11 mouse cellular contexts compared by ENCODE assay signal in the genomic region with DNA sequence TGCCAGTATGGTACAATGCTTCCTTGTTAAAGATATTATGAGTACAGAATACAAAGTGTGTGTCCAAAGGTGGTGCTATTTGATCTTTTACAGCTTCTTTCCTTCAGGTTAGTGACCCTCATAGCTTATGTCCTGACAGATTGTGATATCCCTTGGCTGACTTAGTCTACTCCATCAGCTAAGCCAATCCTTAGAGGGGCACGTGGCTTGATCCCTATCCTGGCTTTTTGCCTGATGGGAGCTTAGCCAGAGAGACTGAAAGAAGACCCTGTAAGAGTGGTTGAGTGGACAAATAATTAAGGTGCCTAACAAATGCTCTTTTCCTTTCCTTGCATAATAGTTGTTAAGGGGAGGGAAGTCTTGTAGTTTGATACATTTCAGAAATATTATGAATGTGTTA.
DNase-seq lines count a peak whose midpoint lies in the region; ATAC-seq and TF ChIP-seq lines count a peak whose summit lies in the region.
"Had no signal": no experiment of that assay in that cellular context is flagged by ENCODE, and none has a peak within 500 bp of the region (broad histone marks: within the 10 kb centered on the region; RNA-seq: fewer than 3 reads in every experiment).

No protein-coding gene starts in this region.

- H3K9me3 ChIP-seq in midbrain, embryonic 14.5 days (ENCODE audit: control insufficient read depth, low read length): no peaks in the 10 kb centered on the region
- H3K9me3 ChIP-seq in midbrain, embryonic 15.5 days: no peaks in the 10 kb centered on the region
- H3K9me3 ChIP-seq in hindbrain, embryonic 13.5 days: no peaks in the 10 kb centered on the region
- no peaks in the 10 kb centered on the region for H3K9me3 ChIP-seq in neural tube, embryonic 14.5 days (ENCODE audit: control insufficient read depth, low read length)
- H3K9me3 ChIP-seq: heart, embryonic 13.5 days had no signal

- TF ChIP-seq POLR2A in kidney, adult 2 months (IDR thresholded peaks at IDR 0.05; ENCODE audit: low read depth, low read length): no peak

- peak; percentile 30 for DNase-seq in kidney, adult 2 months
- no peak for DNase-seq in kidney, adult 18-20 months
- DNase-seq in midbrain, embryonic 14.5 days: peak; percentile 34
- no peak for DNase-seq in liver
- no peak for DNase-seq in urinary bladder, postnatal 10 days (ENCODE audit: low spot score)
- DNase-seq: spleen, adult 18-20 months; thymus, postnatal 14 days had no signal

- 35% methylated on average over 1 of the region's 1 CpGs for WGBS in kidney, adult 2 months
- 51% methylated on average over 1 of the region's 1 CpGs for WGBS in midbrain, embryonic 14.5 days
- WGBS in midbrain, embryonic 15.5 days: 58% methylated on average over 1 of the region's 1 CpGs
- 66% methylated on average over 1 of the region's 1 CpGs for WGBS in hindbrain, embryonic 13.5 days
- WGBS in neural tube, embryonic 14.5 days: 63% methylated on average over 1 of the region's 1 CpGs

- H3K4me3 ChIP-seq in kidney, adult 2 months (ENCODE audit: insufficient read depth, low read depth, low read length): no peak overlapping the region
- H3K4me3 ChIP-seq in midbrain, embryonic 14.5 days (replicated peaks; ENCODE audit: low read depth, low read length): no peak overlapping the region
- H3K4me3 ChIP-seq in midbrain, embryonic 15.5 days: no peak overlapping the region
- H3K4me3 ChIP-seq in hindbrain, embryonic 13.5 days: no peak overlapping the region
- H3K4me3 ChIP-seq in neural tube, embryonic 14.5 days (ENCODE audit: low read depth, low read length): no peak overlapping the region
- H3K4me3 ChIP-seq: heart, embryonic 13.5 days had no signal

- H3K27me3 ChIP-seq in kidney, adult 2 months (replicated peaks; ENCODE audit: control insufficient read depth, insufficient read depth, low read length): no peaks in the 10 kb centered on the region
- H3K27me3 ChIP-seq in midbrain, embryonic 14.5 days (ENCODE audit: control insufficient read depth, insufficient read depth, low read length): no peaks in the 10 kb centered on the region
- H3K27me3 ChIP-seq in midbrain, embryonic 15.5 days (replicated peaks): no peaks in the 10 kb centered on the region
- H3K27me3 ChIP-seq in hindbrain, embryonic 13.5 days: no peaks in the 10 kb centered on the region
- no peaks in the 10 kb centered on the region for H3K27me3 ChIP-seq in neural tube, embryonic 14.5 days (ENCODE audit: control insufficient read depth, insufficient read depth, low read length)
- H3K27me3 ChIP-seq: heart, embryonic 13.5 days had no signal

- peaks cover 7% of the 10 kb centered on the region for H3K4me1 ChIP-seq in kidney, adult 2 months (ENCODE audit: control insufficient read depth, insufficient read depth, low read length)
- peaks cover 10% of the 10 kb centered on the region for H3K4me1 ChIP-seq in midbrain, embryonic 14.5 days (ENCODE audit: control insufficient read depth, insufficient read depth, low read length)
- peaks cover 3% of the 10 kb centered on the region; the same call in 1 of the 2 replicates for H3K4me1 ChIP-seq in midbrain, embryonic 15.5 days
- 0 out of 2 replicates have a peak, but pooled peaks cover 3% of the 10 kb centered on the region for H3K4me1 ChIP-seq in hindbrain, embryonic 13.5 days (replicated peaks)
- H3K4me1 ChIP-seq in neural tube, embryonic 14.5 days (ENCODE audit: control insufficient read depth, insufficient read depth, low read length): no peaks in the 10 kb centered on the region

- H3K4me2 ChIP-seq in midbrain, embryonic 14.5 days (ENCODE audit: low read length): no peak overlapping the region
- no peak overlapping the region for H3K4me2 ChIP-seq in midbrain, embryonic 15.5 days
- H3K4me2 ChIP-seq in hindbrain, embryonic 13.5 days: no peak overlapping the region
- no peak overlapping the region for H3K4me2 ChIP-seq in neural tube, embryonic 14.5 days (ENCODE audit: low read depth, low read length)
- H3K4me2 ChIP-seq: heart, embryonic 13.5 days had no signal

- no peak overlapping the region for H3K9ac ChIP-seq in midbrain, embryonic 14.5 days (replicated peaks; ENCODE audit: low read length)
- H3K9ac ChIP-seq in midbrain, embryonic 15.5 days: no peak overlapping the region
- H3K9ac ChIP-seq in hindbrain, embryonic 13.5 days: no peak overlapping the region
- no peak overlapping the region for H3K9ac ChIP-seq in neural tube, embryonic 14.5 days (replicated peaks; ENCODE audit: low read depth, low read length)
- H3K9ac ChIP-seq: heart, embryonic 13.5 days had no signal

- H3K36me3 ChIP-seq in kidney, adult 2 months (ENCODE audit: control insufficient read depth, insufficient read depth, low read length): peaks cover 9% of the 10 kb centered on the region
- peaks cover 33% of the 10 kb centered on the region for H3K36me3 ChIP-seq in midbrain, embryonic 14.5 days (ENCODE audit: control insufficient read depth, insufficient read depth, low read length)
- H3K36me3 ChIP-seq in midbrain, embryonic 15.5 days (replicated peaks): 0 out of 2 replicates have a peak, but pooled peaks cover 6% of the 10 kb centered on the region
- peaks cover 17% of the 10 kb centered on the region for H3K36me3 ChIP-seq in hindbrain, embryonic 13.5 days
- no peaks in the 10 kb centered on the region for H3K36me3 ChIP-seq in neural tube, embryonic 14.5 days (ENCODE audit: control insufficient read depth, insufficient read depth, low read length)

- no peak for ATAC-seq in midbrain, embryonic 14.5 days (ENCODE audit: low FRiP score, low TSS enrichment)
- no peak for ATAC-seq in midbrain, embryonic 15.5 days (replicated peaks)
- peak; percentile 73; the same call in 1 of the 2 replicates for ATAC-seq in hindbrain, embryonic 13.5 days (ENCODE audit: low FRiP score)
- peak; percentile 59; the same call in 1 of the 2 replicates for ATAC-seq in neural tube, embryonic 14.5 days (ENCODE audit: low read depth)

- peak overlapping the region; percentile 64 for H3K27ac ChIP-seq in kidney, adult 2 months (ENCODE audit: insufficient read depth, low read depth, low read length)
- no peak overlapping the region for H3K27ac ChIP-seq in midbrain, embryonic 14.5 days (replicated peaks; ENCODE audit: low read depth, low read length)
- H3K27ac ChIP-seq in midbrain, embryonic 15.5 days: no peak overlapping the region
- no peak overlapping the region for H3K27ac ChIP-seq in hindbrain, embryonic 13.5 days
- no peak overlapping the region for H3K27ac ChIP-seq in neural tube, embryonic 14.5 days (ENCODE audit: low read depth, low read length)
- H3K27ac ChIP-seq: heart, embryonic 13.5 days had no signal

- no peak for TF ChIP-seq CTCF in kidney, adult 2 months (conservative IDR thresholded peaks at IDR 0.05; ENCODE audit: insufficient read depth, insufficient read length, low read depth, low read length)

Comparison
In these comparisons a context has a peak if more than half of its experiments do, and no peak if none do; other contexts are left out.
1. DNase-seq: peak in kidney, adult 2 months (single experiment) and midbrain, embryonic 14.5 days (single experiment); none in kidney, adult 18-20 months (single experiment), liver (single experiment) and urinary bladder, postnatal 10 days (single experiment).
2. ATAC-seq: peak in hindbrain, embryonic 13.5 days (single experiment) and neural tube, embryonic 14.5 days (single experiment); none in midbrain, embryonic 14.5 days (single experiment) and midbrain, embryonic 15.5 days (single experiment).